Mouse (Mus musculus) liver, embryonic 14.5 days (tissue): Measurements from ENCODE around the gene Scn1b.

ENCODE experiments used
- CTCF ChIP-seq: IDR thresholded peaks from 2 replicates; pipeline ENCODE4 v1.5.1; 2016; ENCODE audit warnings: antibody characterized with exemption, low read depth, control low read depth
- EP300 ChIP-seq: IDR thresholded peaks from 2 replicates; pipeline ENCODE4 v1.6.1; 2016; ENCODE audit warnings: antibody characterized with exemption, low read depth

DNA sequence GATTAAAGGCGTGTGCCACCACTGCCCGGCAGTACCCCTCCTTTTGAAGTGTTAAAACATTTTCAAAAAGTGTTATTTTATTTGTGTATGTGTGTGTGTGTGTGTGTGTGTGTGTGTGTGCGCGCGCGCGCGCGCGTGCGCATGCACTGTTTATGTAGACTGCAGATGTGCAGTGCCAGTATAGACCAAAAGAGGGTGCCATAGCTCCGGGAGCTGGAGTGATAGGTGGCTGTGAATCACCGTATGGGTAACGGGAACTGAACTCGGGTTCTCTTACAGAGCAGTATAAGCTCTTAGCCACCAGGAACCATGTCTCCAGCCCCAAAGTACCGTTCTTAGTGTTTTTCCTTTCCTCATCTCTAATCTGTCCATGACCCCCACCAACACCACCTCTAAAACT, 18.1 kb upstream of the Scn1b start:
- TF ChIP-seq CTCF (peak; percentile 31), EP300 (no peak)
